Mouse (Mus musculus) liver, embryonic 14.5 days (tissue): ENCODE measurements around the gene Arhgap10.

Experiments
- CTCF ChIP-seq: IDR thresholded peaks from 2 replicates; pipeline ENCODE4 v1.5.1; 2016; ENCODE audit warnings: antibody characterized with exemption, low read depth, control low read depth
- EP300 ChIP-seq: IDR thresholded peaks from 2 replicates; pipeline ENCODE4 v1.6.1; 2016; ENCODE audit warnings: antibody characterized with exemption, low read depth

- no peak for TF ChIP-seq CTCF
- TF ChIP-seq EP300: no peak
Measured at GRCm38 (mm10) chr8:77380844-77381243, 136.9 kb downstream of the Arhgap10 start.
